In the genomic region with DNA sequence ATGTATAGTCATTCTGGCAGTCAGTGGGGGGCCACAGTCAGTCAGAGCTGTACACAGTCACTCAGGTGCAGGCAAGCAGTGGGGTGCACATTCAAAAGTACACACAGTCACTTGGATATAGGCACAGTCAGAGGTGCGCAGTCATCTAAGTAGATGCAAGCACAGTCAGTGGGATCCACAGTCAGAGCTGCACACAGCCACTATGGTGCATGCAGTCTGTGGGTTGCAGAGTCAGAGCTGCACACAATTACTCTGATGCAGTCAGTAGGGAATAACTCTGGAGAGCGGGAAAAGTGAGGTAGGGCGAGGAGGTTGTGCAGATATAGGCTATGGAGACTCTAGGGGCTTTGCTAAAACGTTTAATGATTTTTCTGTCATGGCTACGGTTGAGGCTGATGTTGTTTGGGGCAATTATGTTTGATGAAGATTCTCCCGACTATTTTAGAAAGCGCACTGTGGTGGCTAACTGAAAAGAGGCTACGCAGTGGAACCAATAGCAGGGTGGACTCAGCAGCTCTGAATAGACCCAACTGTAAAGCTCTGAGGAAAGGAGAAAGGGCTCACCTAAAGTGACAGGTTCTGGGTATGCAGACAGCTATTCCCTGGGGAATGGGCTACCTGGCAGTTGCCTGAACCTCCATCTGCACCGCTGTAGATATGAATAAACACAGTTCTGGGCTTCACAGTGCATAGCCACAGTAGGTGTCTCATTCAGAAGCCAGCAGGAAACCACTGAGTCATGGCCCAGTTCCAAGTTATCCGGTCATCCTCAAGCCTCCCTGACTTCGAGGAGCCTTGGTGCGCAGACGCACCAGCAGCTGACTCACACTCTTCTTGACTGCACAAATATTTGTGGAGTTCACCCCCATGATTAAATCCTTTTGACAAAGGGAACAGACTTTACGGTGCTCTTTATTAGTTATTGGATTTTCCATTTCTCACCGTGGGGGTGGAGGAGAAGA, we compare ENCODE assay signal across 13 mouse cellular contexts.
DNase-seq lines count a peak whose midpoint lies in the region; ATAC-seq and TF ChIP-seq lines count a peak whose summit lies in the region.
"Had no signal": no experiment of that assay in that cellular context is flagged by ENCODE, and none has a peak within 500 bp of the region (broad histone marks: within the 10 kb centered on the region; RNA-seq: fewer than 3 reads in every experiment).

No protein-coding gene starts in this region.

- H3K4me3 ChIP-seq in forebrain, embryonic 14.5 days (ENCODE audit: low read depth, low read length), result no peak overlapping the region
- H3K4me3 ChIP-seq in forebrain, embryonic 10.5 days, result no peak overlapping the region
- H3K4me3 ChIP-seq in midbrain, embryonic 13.5 days (replicated peaks), result no peak overlapping the region
- no peak overlapping the region for H3K4me3 ChIP-seq in lung, adult 2 months (replicated peaks; ENCODE audit: extremely low read depth, low read depth, low read length)
- no peak overlapping the region for H3K4me3 ChIP-seq in layer of hippocampus, adult 2 months
- H3K4me3 ChIP-seq: embryonic facial prominence, embryonic 15.5 days; limb, embryonic 10.5 days; liver, embryonic 13.5 days had no signal

- no peak overlapping the region for H3K4me2 ChIP-seq in forebrain, embryonic 14.5 days (ENCODE audit: low read length)
- H3K4me2 ChIP-seq in midbrain, embryonic 13.5 days (replicated peaks), result no peak overlapping the region
- H3K4me2 ChIP-seq: embryonic facial prominence, embryonic 15.5 days; liver, embryonic 13.5 days had no signal

- H3K36me3 ChIP-seq in forebrain, embryonic 14.5 days (ENCODE audit: control insufficient read depth, insufficient read depth, low read length), result no peaks in the 10 kb centered on the region
- H3K36me3 ChIP-seq in forebrain, embryonic 10.5 days (replicated peaks), result no peaks in the 10 kb centered on the region
- no peaks in the 10 kb centered on the region for H3K36me3 ChIP-seq in midbrain, embryonic 13.5 days
- H3K36me3 ChIP-seq: embryonic facial prominence, embryonic 15.5 days; limb, embryonic 10.5 days; liver, embryonic 13.5 days had no signal

- H3K9ac ChIP-seq in forebrain, embryonic 14.5 days (ENCODE audit: low read length), result no peak overlapping the region
- no peak overlapping the region for H3K9ac ChIP-seq in midbrain, embryonic 13.5 days (replicated peaks)
- H3K9ac ChIP-seq: embryonic facial prominence, embryonic 15.5 days; liver, embryonic 13.5 days had no signal

- peak; percentile 33; the same call in 1 of the 2 replicates for ATAC-seq in forebrain, embryonic 14.5 days
- ATAC-seq in midbrain, embryonic 13.5 days, result peak; percentile 76

- peak; percentile 4 for DNase-seq in forebrain, embryonic 14.5 days (ENCODE audit: low spot score)
- no peak for DNase-seq in forebrain, embryonic 10.5 days (ENCODE audit: extremely low spot score, low spot score)
- DNase-seq in Muller cell, postnatal 12 days (ENCODE audit: inconsistent ontology term), result peak; percentile 30
- DNase-seq in brain, embryonic 14.5 days (ENCODE audit: low read depth), result peak; percentile 29
- no peak for DNase-seq in lung, adult 2 months
- no peak for DNase-seq in layer of hippocampus, adult 2 months (ENCODE audit: low spot score in 2 of 2)
- DNase-seq: kidney, postnatal 10 days; liver, embryonic 13.5 days; lung, postnatal 10 days; thymus, adult 18-20 months had no signal

- no peaks in the 10 kb centered on the region for H3K4me1 ChIP-seq in forebrain, embryonic 14.5 days (ENCODE audit: control insufficient read depth, insufficient read depth, low read length)
- no peaks in the 10 kb centered on the region for H3K4me1 ChIP-seq in forebrain, embryonic 10.5 days
- no peaks in the 10 kb centered on the region for H3K4me1 ChIP-seq in midbrain, embryonic 13.5 days (replicated peaks)
- H3K4me1 ChIP-seq in lung, adult 2 months (ENCODE audit: control insufficient read depth, insufficient read depth, low read length), result no peaks in the 10 kb centered on the region
- H3K4me1 ChIP-seq: embryonic facial prominence, embryonic 15.5 days; limb, embryonic 10.5 days; liver, embryonic 13.5 days had no signal

- H3K9me3 ChIP-seq in forebrain, embryonic 14.5 days (replicated peaks; ENCODE audit: control insufficient read depth, low read length), result no peaks in the 10 kb centered on the region
- H3K9me3 ChIP-seq in forebrain, embryonic 10.5 days, result no peaks in the 10 kb centered on the region
- H3K9me3 ChIP-seq in midbrain, embryonic 13.5 days, result no peaks in the 10 kb centered on the region
- H3K9me3 ChIP-seq: embryonic facial prominence, embryonic 15.5 days; limb, embryonic 10.5 days; liver, embryonic 13.5 days had no signal

- H3K27me3 ChIP-seq in forebrain, embryonic 14.5 days (replicated peaks; ENCODE audit: control insufficient read depth, insufficient read depth, low read length), result no peaks in the 10 kb centered on the region
- 0 out of 2 replicates have a peak, but pooled peaks cover 10% of the 10 kb centered on the region for H3K27me3 ChIP-seq in forebrain, embryonic 10.5 days (ENCODE audit: poor library complexity, severe bottlenecking)
- no peaks in the 10 kb centered on the region for H3K27me3 ChIP-seq in midbrain, embryonic 13.5 days
- H3K27me3 ChIP-seq: embryonic facial prominence, embryonic 15.5 days; liver, embryonic 13.5 days had no signal

- WGBS in forebrain, embryonic 14.5 days, result 81% methylated on average over 15 of the region's 15 CpGs
- 88% methylated on average over 15 of the region's 15 CpGs for WGBS in forebrain, embryonic 10.5 days
- WGBS in midbrain, embryonic 13.5 days, result 74% methylated on average over 15 of the region's 15 CpGs
- 65% methylated on average over 15 of the region's 15 CpGs for WGBS in lung, adult 2 months

- H3K27ac ChIP-seq in forebrain, embryonic 14.5 days (ENCODE audit: low read depth, low read length), result no peak overlapping the region
- H3K27ac ChIP-seq in forebrain, embryonic 10.5 days, result no peak overlapping the region
- H3K27ac ChIP-seq in midbrain, embryonic 13.5 days, result no peak overlapping the region
- H3K27ac ChIP-seq in layer of hippocampus, adult 2 months, result no peak overlapping the region
- H3K27ac ChIP-seq: embryonic facial prominence, embryonic 15.5 days; limb, embryonic 10.5 days; liver, embryonic 13.5 days had no signal

- TF ChIP-seq CTCF in brain, embryonic 14.5 days (IDR thresholded peaks at IDR 0.05; ENCODE audit: borderline replicate concordance, extremely low read depth, insufficient read depth, insufficient read length), result no peak
- TF ChIP-seq CTCF in lung, adult 2 months (IDR thresholded peaks at IDR 0.05; ENCODE audit: insufficient read depth, low read length), result no peak
- no peak for TF ChIP-seq CTCF in layer of hippocampus, adult 2 months (conservative IDR thresholded peaks at IDR 0.05)

- TF ChIP-seq POLR2A in brain, embryonic 14.5 days (IDR thresholded peaks at IDR 0.05; ENCODE audit: borderline replicate concordance, extremely low read depth, insufficient read depth, insufficient read length, poor library complexity, severe bottlenecking), result no peak
- no peak for TF ChIP-seq POLR2A in lung, adult 2 months (IDR thresholded peaks at IDR 0.05; ENCODE audit: borderline replicate concordance, extremely low read depth, low read depth, low read length)

Comparison
In these comparisons a context has a peak if more than half of its experiments do, and no peak if none do; other contexts are left out.
1. DNase-seq: peak in forebrain, embryonic 14.5 days (single experiment), Muller cell, postnatal 12 days (single experiment) and brain, embryonic 14.5 days (single experiment); none in forebrain, embryonic 10.5 days (single experiment), lung, adult 2 months (single experiment) and layer of hippocampus, adult 2 months (0 of 2).